Mouse (Mus musculus): ENCODE data around the gene Apol8.

GRCm38 (mm10) chr15:77774303-77774702, 17.5 kb upstream of the Apol8 start:
- no peak for TF ChIP-seq CTCF (conservative IDR thresholded peaks at IDR 0.05 in 1 of 2, IDR thresholded peaks at IDR 0.05 in 1 of 2; ENCODE audit: low read depth in 2 of 2, low read length in 2 of 2)
- TF ChIP-seq MAX (IDR thresholded peaks at IDR 0.05; ENCODE audit: low read length) = no peak
- TF ChIP-seq MEF2A (IDR thresholded peaks at IDR 0.05; ENCODE audit: borderline replicate concordance, low read depth, low read length) = no peak
- no peak for TF ChIP-seq POLR2A (IDR thresholded peaks at IDR 0.05; ENCODE audit: low read depth, low read length)
- TF ChIP-seq ZNF384 (IDR thresholded peaks at IDR 0.05; ENCODE audit: low read depth, low read length) = no peak
- TF ChIP-seq USF2 (conservative IDR thresholded peaks at IDR 0.05; ENCODE audit: low read depth, low read length) = no peak
- no peak for TF ChIP-seq HCFC1 (IDR thresholded peaks at IDR 0.05; ENCODE audit: low read depth, low read length)
- TF ChIP-seq RCOR1 (conservative IDR thresholded peaks at IDR 0.05; ENCODE audit: low read depth, low read length) = no peak
- TF ChIP-seq JUND (conservative IDR thresholded peaks at IDR 0.05; ENCODE audit: low read depth, low read length) = no peak

Measured in CH12.LX (cell line).